Mouse (Mus musculus): ENCODE measurements around the gene Olfr456. TPM values are rescaled to one million over a fixed set of nuclear protein-coding genes. Genes with fewer than 3 reads are reported as not detected.
"Not testable (repeated sequence)": the region's sequence is repeated elsewhere in the genome, so short reads cannot be mapped to it uniquely, and the experiment has no call there.

The Olfr456 gene
- not detected in 2 replicates for polyA plus RNA-seq (2015; fragmentation: Nextera tagmentation; extraction: Ambion mirVana)

- 85% methylated on average over 1 of the region's 1 CpGs for WGBS
- H3K27ac ChIP-seq: no peak within 1 kb of the TSS
- ATAC-seq (ENCODE audit: insufficient number of reproducible peaks, low FRiP score, low TSS enrichment, low read depth): no peak
Measured at GRCm38 (mm10) chr6:42487114-42487513, at the start of gene Olfr456. Olfr456 (minus strand) TSS chr6:42487214.

GRCm38 (mm10) chr6:42513461-42513860, 26.4 kb upstream of the Olfr456 start:
- Histone ChIP-seq H3K4me2 (no peak overlapping the region), H3K27ac (no peak overlapping the region), H3K9me3 (no peaks in the 10 kb centered on the region), H3K27me3 (no peaks in the 10 kb centered on the region), H3K4me3 (no peak overlapping the region), H3K36me3 (no peaks in the 10 kb centered on the region), H3K9ac (no peak overlapping the region), H3K4me1 (no peaks in the 10 kb centered on the region)
- WGBS: 43% methylated on average over 1 of the region's 1 CpGs
- no peak for ATAC-seq (ENCODE audit: insufficient number of reproducible peaks, low FRiP score, low TSS enrichment, low read depth)

More at GRCm38 (mm10) chr6:42487114-42487513, at the start of gene Olfr456:
- H3K9me3 ChIP-seq: no peaks in the 10 kb centered on the region
- no peaks in the 10 kb centered on the region for H3K4me1 ChIP-seq
- H3K4me3 ChIP-seq: no peak within 1 kb of the TSS
- no peak within 1 kb of the TSS for H3K4me2 ChIP-seq
- no peak within 1 kb of the TSS for H3K9ac ChIP-seq
- H3K36me3 ChIP-seq: no peaks in the 10 kb centered on the region
- H3K27me3 ChIP-seq: no peaks in the 10 kb centered on the region

- no peaks in the 10 kb centered on the region for H3K36me3 ChIP-seq
- no peak overlapping the region for H3K9ac ChIP-seq
- H3K27me3 ChIP-seq: no peaks in the 10 kb centered on the region
- no peaks in the 10 kb centered on the region for H3K4me1 ChIP-seq
- no peak overlapping the region for H3K4me3 ChIP-seq
- H3K4me2 ChIP-seq: no peak overlapping the region
- H3K27ac ChIP-seq: no peak overlapping the region
- no peaks in the 10 kb centered on the region for H3K9me3 ChIP-seq
- no peak for ATAC-seq (ENCODE audit: insufficient number of reproducible peaks, low FRiP score, low TSS enrichment, low read depth)
Measured at GRCm38 (mm10) chr6:42509311-42509710, 22.3 kb upstream of the Olfr456 start.

- Histone ChIP-seq H3K36me3 (no peaks in the 10 kb centered on the region), H3K27ac (no peak overlapping the region), H3K9ac (no peak overlapping the region), H3K4me1 (no peaks in the 10 kb centered on the region), H3K4me3 (no peak overlapping the region), H3K9me3 (no peaks in the 10 kb centered on the region), H3K4me2 (no peak overlapping the region), H3K27me3 (no peaks in the 10 kb centered on the region)
- WGBS: 79% methylated on average over 2 of the region's 2 CpGs
- no peak for ATAC-seq (ENCODE audit: insufficient number of reproducible peaks, low FRiP score, low TSS enrichment, low read depth)
Measured at GRCm38 (mm10) chr6:42503478-42503877, 16.5 kb upstream of the Olfr456 start.

GRCm38 (mm10) chr6:42489731-42490130, 2.7 kb upstream of the Olfr456 start:
- no peak overlapping the region for H3K4me2 ChIP-seq

GRCm38 (mm10) chr6:42484633-42485032, 2.4 kb downstream of the Olfr456 start:
- no peak overlapping the region for H3K9ac ChIP-seq
- no peaks in the 10 kb centered on the region for H3K36me3 ChIP-seq
- no peak overlapping the region for H3K4me3 ChIP-seq
- no peak for ATAC-seq (ENCODE audit: insufficient number of reproducible peaks, low FRiP score, low TSS enrichment, low read depth)
- H3K27ac ChIP-seq: no peak overlapping the region
- no peaks in the 10 kb centered on the region for H3K27me3 ChIP-seq
- no peak overlapping the region for H3K4me2 ChIP-seq
- no peaks in the 10 kb centered on the region for H3K9me3 ChIP-seq
- no peaks in the 10 kb centered on the region for H3K4me1 ChIP-seq

More at GRCm38 (mm10) chr6:42489731-42490130, 2.7 kb upstream of the Olfr456 start:
- H3K27ac ChIP-seq: no peak overlapping the region
- no peaks in the 10 kb centered on the region for H3K36me3 ChIP-seq
- no peak overlapping the region for H3K4me3 ChIP-seq
- H3K9ac ChIP-seq: no peak overlapping the region
- ATAC-seq (ENCODE audit: insufficient number of reproducible peaks, low FRiP score, low TSS enrichment, low read depth): no peak
- no peaks in the 10 kb centered on the region for H3K9me3 ChIP-seq
- 46% methylated on average over 1 of the region's 1 CpGs for WGBS
- no peaks in the 10 kb centered on the region for H3K4me1 ChIP-seq
- no peaks in the 10 kb centered on the region for H3K27me3 ChIP-seq

- H3K27me3 ChIP-seq: no peaks in the 10 kb centered on the region
- H3K4me1 ChIP-seq: no peaks in the 10 kb centered on the region
- no peak within 1 kb of the TSS for H3K27ac ChIP-seq
- WGBS: 70% methylated on average over 1 of the region's 1 CpGs
- no peak for ATAC-seq (ENCODE audit: insufficient number of reproducible peaks, low FRiP score, low TSS enrichment, low read depth)
- no peak within 1 kb of the TSS for H3K4me3 ChIP-seq
- H3K36me3 ChIP-seq: no peaks in the 10 kb centered on the region
- no peak within 1 kb of the TSS for H3K4me2 ChIP-seq
- H3K9me3 ChIP-seq: no peaks in the 10 kb centered on the region
- no peak within 1 kb of the TSS for H3K9ac ChIP-seq
Measured at GRCm38 (mm10) chr6:42476235-42476634, 10.8 kb downstream of the Olfr456 start, which contains the start of gene Olfr457. Olfr457 (minus strand) TSS chr6:42476335.

GRCm38 (mm10) chr6:42471298-42471697, 15.7 kb downstream of the Olfr456 start:
- H3K36me3 ChIP-seq; H3K4me2 ChIP-seq; H3K27me3 ChIP-seq; H3K9me3 ChIP-seq; H3K4me1 ChIP-seq; H3K9ac ChIP-seq; H3K27ac ChIP-seq; ATAC-seq (ENCODE audit: insufficient number of reproducible peaks, low FRiP score, low TSS enrichment, low read depth); H3K4me3 ChIP-seq: not testable (repeated sequence)
- over 99% methylated on average over 4 of the region's 4 CpGs for WGBS

GRCm38 (mm10) chr6:42470542-42470941, 16.5 kb downstream of the Olfr456 start:
- no peak overlapping the region for H3K4me2 ChIP-seq
- H3K36me3 ChIP-seq: no peaks in the 10 kb centered on the region
- no peaks in the 10 kb centered on the region for H3K27me3 ChIP-seq
- H3K9ac ChIP-seq: no peak overlapping the region
- H3K4me3 ChIP-seq: no peak overlapping the region
- H3K4me1 ChIP-seq: no peaks in the 10 kb centered on the region
- no peaks in the 10 kb centered on the region for H3K9me3 ChIP-seq
- no peak for ATAC-seq (ENCODE audit: insufficient number of reproducible peaks, low FRiP score, low TSS enrichment, low read depth)
- no peak overlapping the region for H3K27ac ChIP-seq
- WGBS: 86% methylated on average over 4 of the region's 4 CpGs

- WGBS: 79% methylated on average over 1 of the region's 1 CpGs
- H3K4me1 ChIP-seq: no peaks in the 10 kb centered on the region
- no peak within 1 kb of the TSS for H3K4me2 ChIP-seq
- no peak within 1 kb of the TSS for H3K9ac ChIP-seq
- H3K36me3 ChIP-seq: no peaks in the 10 kb centered on the region
- ATAC-seq (ENCODE audit: insufficient number of reproducible peaks, low FRiP score, low TSS enrichment, low read depth): no peak
- no peaks in the 10 kb centered on the region for H3K27me3 ChIP-seq
- no peaks in the 10 kb centered on the region for H3K9me3 ChIP-seq
- H3K4me3 ChIP-seq: no peak within 1 kb of the TSS
- H3K27ac ChIP-seq: no peak within 1 kb of the TSS
Measured at GRCm38 (mm10) chr6:42465096-42465495, 21.9 kb downstream of the Olfr456 start, which contains the start of gene Olfr458. Olfr458 (minus strand) TSS chr6:42465196.

GRCm38 (mm10) chr6:42447381-42447780, 39.6 kb downstream of the Olfr456 start:
- Histone ChIP-seq H3K9ac (no peak overlapping the region), H3K9me3 (no peaks in the 10 kb centered on the region), H3K4me1 (no peaks in the 10 kb centered on the region), H3K27ac (no peak overlapping the region), H3K4me3 (no peak overlapping the region), H3K36me3 (no peaks in the 10 kb centered on the region), H3K4me2 (no peak overlapping the region), H3K27me3 (no peaks in the 10 kb centered on the region)
- no peak for ATAC-seq (ENCODE audit: insufficient number of reproducible peaks, low FRiP score, low TSS enrichment, low read depth)
- WGBS: 78% methylated on average over 2 of the region's 2 CpGs

- no peaks in the 10 kb centered on the region for H3K9me3 ChIP-seq
- H3K27ac ChIP-seq: no peak overlapping the region
- H3K9ac ChIP-seq: no peak overlapping the region
- WGBS: 77% methylated on average over 2 of the region's 2 CpGs
- H3K4me2 ChIP-seq: no peak overlapping the region
- no peak overlapping the region for H3K4me3 ChIP-seq
- no peak for ATAC-seq (ENCODE audit: insufficient number of reproducible peaks, low FRiP score, low TSS enrichment, low read depth)
- no peaks in the 10 kb centered on the region for H3K4me1 ChIP-seq
- H3K36me3 ChIP-seq: no peaks in the 10 kb centered on the region
- no peaks in the 10 kb centered on the region for H3K27me3 ChIP-seq
Measured at GRCm38 (mm10) chr6:42444491-42444890, 42.5 kb downstream of the Olfr456 start.

- Histone ChIP-seq H3K9ac (no peak overlapping the region), H3K9me3 (no peaks in the 10 kb centered on the region), H3K27ac (no peak overlapping the region), H3K36me3 (no peaks in the 10 kb centered on the region), H3K27me3 (no peaks in the 10 kb centered on the region), H3K4me3 (no peak overlapping the region), H3K4me2 (no peak overlapping the region), H3K4me1 (no peaks in the 10 kb centered on the region)
- WGBS: 71% methylated on average over 2 of the region's 2 CpGs
- no peak for ATAC-seq (ENCODE audit: insufficient number of reproducible peaks, low FRiP score, low TSS enrichment, low read depth)
Measured at GRCm38 (mm10) chr6:42441395-42441794, 45.6 kb downstream of the Olfr456 start.

Data from limb, embryonic 15.5 days (tissue).